Mouse (Mus musculus): Measurements from ENCODE around the gene Acot2. TPM values are rescaled to one million over a fixed set of nuclear protein-coding genes. Genes with fewer than 3 reads are reported as not detected.

Gene Acot2
- total and polyA plus RNA-seq, 3 experiments = 9.8 to 13.0 TPM; not detected in 1

GRCm38 (mm10) chr12:83958278-83958677, 29.4 kb upstream of the Acot2 start:
- Histone ChIP-seq H3K9ac (ENCODE audit: control insufficient read depth, low read depth, low read length, poor library complexity, severe bottlenecking) (no peak overlapping the region), H3K79me2 (ENCODE audit: control insufficient read depth, insufficient read depth, low read length, poor library complexity) (peaks cover 16% of the 10 kb centered on the region), H3K4me3 (ENCODE audit: control insufficient read depth in 1 of 2, insufficient read depth in 1 of 2, low read depth in 2 of 2, low read length in 2 of 2) (no peak overlapping the region), H3K4me1 (ENCODE audit: control insufficient read depth in 1 of 2, insufficient read depth in 2 of 2, low read length in 2 of 2) (peaks cover 0 to 7% of the 10 kb centered on the region in 2 experiments; a peak in 3 of 4 replicates), H3K9me3 (replicated peaks; ENCODE audit: insufficient read depth, low read length) (no peaks in the 10 kb centered on the region), H3K27me3 (ENCODE audit: control insufficient read depth in 1 of 2, insufficient read depth in 2 of 2, low read length in 2 of 2) (no peaks in the 10 kb centered on the region), H3K27ac (ENCODE audit: control insufficient read depth, low read depth, low read length) (no peak overlapping the region), H3K36me3 (ENCODE audit: control insufficient read depth in 1 of 2, insufficient read depth in 2 of 2, low read length in 2 of 2) (peaks cover 0 to 14% of the 10 kb centered on the region in 2 experiments; a peak in 2 of 4 replicates)
- TF ChIP-seq POLR2A (IDR thresholded peaks at IDR 0.05; ENCODE audit: control insufficient read depth in 1 of 2, insufficient read depth in 1 of 2, low read depth in 1 of 2, low read length in 2 of 2, poor library complexity in 1 of 2) (no peak), GABPA (IDR thresholded peaks at IDR 0.05; ENCODE audit: low read depth, low read length) (no peak), UBTF (IDR thresholded peaks at IDR 0.05; ENCODE audit: borderline replicate concordance, insufficient read depth, low read depth, low read length) (no peak), RCOR1 (IDR thresholded peaks at IDR 0.05; ENCODE audit: low read depth, low read length) (no peak), RAD21 (IDR thresholded peaks at IDR 0.05; ENCODE audit: low read depth, low read length) (no peak), USF2 (IDR thresholded peaks at IDR 0.05; ENCODE audit: borderline replicate concordance in 1 of 2, insufficient read depth in 1 of 2, low read depth in 1 of 2, low read length in 2 of 2) (no peak), BHLHE40 (IDR thresholded peaks at IDR 0.05; ENCODE audit: borderline replicate concordance, low read depth, low read length) (no peak), MYC (IDR thresholded peaks at IDR 0.05; ENCODE audit: low read depth, low read length) (no peak), CTCF (IDR thresholded peaks at IDR 0.05 in 2 of 3, conservative IDR thresholded peaks at IDR 0.05 in 1 of 3; ENCODE audit: control insufficient read depth in 1 of 3, insufficient read depth in 1 of 3, low read depth in 2 of 3, low read length in 3 of 3, poor library complexity in 1 of 3, severe bottlenecking in 1 of 3) (no peak), POLR2AphosphoS5 (IDR thresholded peaks at IDR 0.05; ENCODE audit: borderline replicate concordance, low read depth, low read length) (no peak), MXI1 (IDR thresholded peaks at IDR 0.05; ENCODE audit: low read depth, low read length) (no peak), MAX (IDR thresholded peaks at IDR 0.05; ENCODE audit: low read length) (no peak), ZKSCAN1 (IDR thresholded peaks at IDR 0.05; ENCODE audit: low read depth, low read length) (no peak)
- no peak for DNase-seq (ENCODE audit: low read depth, low spot score)

GRCm38 (mm10) chr12:83965235-83965634, 22.4 kb upstream of the Acot2 start:
- Histone ChIP-seq H3K27me3 (ENCODE audit: control insufficient read depth in 1 of 2, insufficient read depth in 2 of 2, low read length in 2 of 2) (no peaks in the 10 kb centered on the region; a peak in 1 of 4 replicates), H3K4me1 (ENCODE audit: control insufficient read depth in 1 of 2, insufficient read depth in 2 of 2, low read length in 2 of 2) (peaks cover 0 to 3% of the 10 kb centered on the region in 2 experiments; a peak in 1 of 4 replicates), H3K27ac (ENCODE audit: control insufficient read depth, low read depth, low read length) (no peak overlapping the region), H3K9me3 (replicated peaks; ENCODE audit: insufficient read depth, low read length) (no peaks in the 10 kb centered on the region), H3K79me2 (ENCODE audit: control insufficient read depth, insufficient read depth, low read length, poor library complexity) (no peaks in the 10 kb centered on the region), H3K36me3 (ENCODE audit: control insufficient read depth in 1 of 2, insufficient read depth in 2 of 2, low read length in 2 of 2) (no peaks in the 10 kb centered on the region), H3K9ac (ENCODE audit: control insufficient read depth, low read depth, low read length, poor library complexity, severe bottlenecking) (no peak overlapping the region), H3K4me3 (ENCODE audit: control insufficient read depth in 1 of 2, insufficient read depth in 1 of 2, low read depth in 2 of 2, low read length in 2 of 2) (no peak overlapping the region)
- no peak for DNase-seq (ENCODE audit: low read depth, low spot score)
- no peak for TF ChIP-seq GATA1 (IDR thresholded peaks at IDR 0.05; ENCODE audit: low read depth, low read length)
- no peak for TF ChIP-seq CTCF (IDR thresholded peaks at IDR 0.05 in 2 of 3, conservative IDR thresholded peaks at IDR 0.05 in 1 of 3; ENCODE audit: control insufficient read depth in 1 of 3, insufficient read depth in 1 of 3, low read depth in 2 of 3, low read length in 3 of 3, poor library complexity in 1 of 3, severe bottlenecking in 1 of 3)
- no peak for TF ChIP-seq HCFC1 (IDR thresholded peaks at IDR 0.05; ENCODE audit: low read depth, low read length)
- TF ChIP-seq USF1 (IDR thresholded peaks at IDR 0.05; ENCODE audit: low read depth, low read length) = no peak
- TF ChIP-seq ELF1 (IDR thresholded peaks at IDR 0.05; ENCODE audit: low read depth, low read length) = no peak
- no peak for TF ChIP-seq ZKSCAN1 (IDR thresholded peaks at IDR 0.05; ENCODE audit: low read depth, low read length)
- no peak for TF ChIP-seq USF2 (IDR thresholded peaks at IDR 0.05; ENCODE audit: borderline replicate concordance in 1 of 2, insufficient read depth in 1 of 2, low read depth in 1 of 2, low read length in 2 of 2)
- TF ChIP-seq EP300 (IDR thresholded peaks at IDR 0.05; ENCODE audit: low read depth in 1 of 2, low read length in 2 of 2) = no peak
- no peak for TF ChIP-seq SMC3 (IDR thresholded peaks at IDR 0.05; ENCODE audit: low read depth, low read length)
- no peak for TF ChIP-seq POLR2AphosphoS5 (IDR thresholded peaks at IDR 0.05; ENCODE audit: borderline replicate concordance, low read depth, low read length)
- TF ChIP-seq RAD21 (IDR thresholded peaks at IDR 0.05; ENCODE audit: low read depth, low read length) = no peak
- no peak for TF ChIP-seq SIN3A (IDR thresholded peaks at IDR 0.05; ENCODE audit: low read length)
- TF ChIP-seq TBP (IDR thresholded peaks at IDR 0.05; ENCODE audit: low read depth, low read length) = no peak
- TF ChIP-seq POLR2AphosphoS2 (IDR thresholded peaks at IDR 0.05; ENCODE audit: low read length) = no peak
- TF ChIP-seq ZNF384 (IDR thresholded peaks at IDR 0.05; ENCODE audit: low read depth, low read length) = no peak
